Mouse (Mus musculus) cerebellum, adult 11 months (tissue): Measurements from ENCODE around the gene Calm3.

Experiments used
- DNase-seq: peaks from one replicate; pipeline ENCODE4 v3.0.0; 2022

The Calm3 gene

GRCm38 (mm10) chr7:16914453-16915343, 9.2 kb downstream of the Calm3 start:
- DNase-seq = no peak

GRCm38 (mm10) chr7:16913806-16914452, 10.0 kb downstream of the Calm3 start:
- peak; percentile 72 for DNase-seq

- no peak for DNase-seq
These were observed 11.6 kb downstream of the Calm3 start for GRCm38 (mm10) chr7:16912360-16912759.

- DNase-seq = no peak
These were observed 12.0 kb downstream of the Calm3 start for GRCm38 (mm10) chr7:16911904-16912303.

- DNase-seq = no peak
These were observed 14.0 kb downstream of the Calm3 start for GRCm38 (mm10) chr7:16909909-16910308.

GRCm38 (mm10) chr7:16908859-16909258, 15.1 kb downstream of the Calm3 start:
- no peak for DNase-seq

- DNase-seq = no peak
These were observed 15.5 kb downstream of the Calm3 start for GRCm38 (mm10) chr7:16908367-16908766.

- no peak for DNase-seq
These were observed 16.1 kb downstream of the Calm3 start for GRCm38 (mm10) chr7:16907842-16908241.

GRCm38 (mm10) chr7:16906889-16907559, 16.9 kb downstream of the Calm3 start:
- DNase-seq = no peak

GRCm38 (mm10) chr7:16906281-16906680, 17.6 kb downstream of the Calm3 start, which contains the start of gene Ptgir:
Ptgir (plus strand) TSS chr7:16906490.
- no peak for DNase-seq

GRCm38 (mm10) chr7:16905491-16906021, 18.4 kb downstream of the Calm3 start:
- no peak for DNase-seq

GRCm38 (mm10) chr7:16904120-16904675, 19.7 kb downstream of the Calm3 start:
- DNase-seq = no peak

GRCm38 (mm10) chr7:16903439-16903955, 20.4 kb downstream of the Calm3 start:
- DNase-seq = no peak

- no peak for DNase-seq
These were observed 23.4 kb downstream of the Calm3 start for GRCm38 (mm10) chr7:16900526-16900925.

GRCm38 (mm10) chr7:16895511-16895910, 28.4 kb downstream of the Calm3 start:
- DNase-seq = no peak

GRCm38 (mm10) chr7:16895000-16895399, 28.9 kb downstream of the Calm3 start:
- DNase-seq = peak; percentile 86

- no peak for DNase-seq
These were observed 29.6 kb downstream of the Calm3 start for GRCm38 (mm10) chr7:16894279-16894678.

- no peak for DNase-seq
These were observed 30.3 kb downstream of the Calm3 start for GRCm38 (mm10) chr7:16893612-16894011.

- no peak for DNase-seq
These were observed 31.6 kb downstream of the Calm3 start for GRCm38 (mm10) chr7:16892352-16892730.

- peak; percentile 81 for DNase-seq
These were observed 32.1 kb downstream of the Calm3 start, which contains the start of gene Gng8 for GRCm38 (mm10) chr7:16891641-16892351. Gng8 (plus strand) TSS chr7:16891786.

GRCm38 (mm10) chr7:16890944-16891343, 33.0 kb downstream of the Calm3 start:
- DNase-seq = no peak

- no peak for DNase-seq
These were observed 33.4 kb downstream of the Calm3 start for GRCm38 (mm10) chr7:16890536-16890935.
